Mouse (Mus musculus) stomach, postnatal 0 days (tissue): ENCODE results near the gene BC052040.

Experiments used
- CTCF ChIP-seq: IDR thresholded peaks from 2 replicates; pipeline ENCODE4 v1.5.1; 2016; ENCODE audit warnings: antibody characterized with exemption, low read depth, mild to moderate bottlenecking, moderate library complexity
- EP300 ChIP-seq: optimal IDR thresholded peaks from 2 replicates; pipeline ENCODE3; 2016; ENCODE audit warnings: antibody characterized with exemption

DNA sequence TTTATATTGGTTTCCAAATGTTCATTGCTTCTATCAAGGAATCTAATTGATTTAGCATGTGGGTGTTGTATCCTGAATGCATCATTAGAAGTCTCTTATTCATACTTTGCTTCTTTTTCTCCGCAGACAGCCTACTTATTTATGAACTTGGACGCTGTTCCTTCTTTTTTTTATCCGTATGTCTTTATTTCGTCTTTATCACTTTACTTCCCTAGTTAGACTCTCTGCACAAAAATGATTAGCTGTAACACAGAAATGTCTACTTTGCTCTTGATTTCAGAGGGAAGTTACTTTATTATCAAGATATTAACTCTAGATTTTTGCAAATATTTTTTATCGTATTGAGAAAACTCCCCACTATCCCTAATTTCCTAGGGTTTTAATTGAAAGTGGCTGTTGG lies 117.5 kb downstream of the BC052040 start:
- TF ChIP-seq CTCF: no peak
- TF ChIP-seq EP300: no peak
